Mouse (Mus musculus) embryonic fibroblast, embryonic 13.5 days (primary cell): Measurements from ENCODE around the gene Ostf1.

Source experiments
- CTCF ChIP-seq: IDR thresholded peaks from 2 replicates; pipeline ENCODE4 v1.5.1; 2011; ENCODE audit warnings: mild to moderate bottlenecking, control low read depth, low read length, moderate library complexity, borderline replicate concordance; ENCODE audit not compliant: insufficient read depth
- POLR2A ChIP-seq: IDR thresholded peaks from 2 replicates; pipeline ENCODE4 v1.6.1; 2011; ENCODE audit warnings: low read depth, mild to moderate bottlenecking, control low read depth, low read length, moderate library complexity

GRCm38 (mm10) chr19:18654330-18654729, 22.7 kb upstream of the Ostf1 start:
- TF ChIP-seq CTCF (no peak), POLR2A (no peak)
